Mouse (Mus musculus) left cerebral cortex, postnatal 25 days (tissue): Measurements from ENCODE around the gene Cdkn2aip. TPM values are rescaled to one million over a fixed set of nuclear protein-coding genes. Genes with fewer than 3 reads are reported as not detected.

Experiments used
- DNase-seq, 2 experiments: peaks; one replicate each; pipeline ENCODE4 v3.0.0; 2022; ENCODE audit warnings: low spot score in 2 of 2, mixed read lengths in 1 of 2
- intact Hi-C: fragments of 180-260 bp; cut with DNase I; formaldehyde crosslinking; loops from one replicate; pipeline ENCODE4 v1.15.1; 2025
- total RNA-seq, 2 experiments: library from RNA; stranded (reverse); gene quantifications; 2 replicates each; pipeline ENCODE4 v1.2.3; 2021

The Cdkn2aip gene
- 10 to 100 TPM; 16.8 to 17.4 TPM for total RNA-seq

- intact Hi-C loops = loop anchor here (1.0 kb wide), 1 partner anchor 39 kb away; the partner anchor contains the start of gene Ing2
- peak; percentile 93 to 94 for DNase-seq
Measured at GRCm38 (mm10) chr8:47713761-47714745, at the start of gene Cdkn2aip. TSS of gene Cdkn2aip (minus strand) at chr8:47713932.

GRCm38 (mm10) chr8:47763194-47763593, 49.5 kb upstream of the Cdkn2aip start:
- intact Hi-C loops = no loop called here
- DNase-seq = no peak

GRCm38 (mm10) chr8:47760685-47761084, 47.0 kb upstream of the Cdkn2aip start:
- intact Hi-C loops = no loop called here
- no peak for DNase-seq

GRCm38 (mm10) chr8:47760186-47760585, 46.5 kb upstream of the Cdkn2aip start:
- intact Hi-C loops = no loop called here
- no peak for DNase-seq

GRCm38 (mm10) chr8:47753121-47753520, 39.4 kb upstream of the Cdkn2aip start:
- no peak for DNase-seq
- intact Hi-C loops = no loop called here

- DNase-seq = peak in 1 of 2 experiments; percentile 16
- intact Hi-C loops = no loop called here
Measured at GRCm38 (mm10) chr8:47750096-47750495, 36.4 kb upstream of the Cdkn2aip start.

- intact Hi-C loops = no loop called here
- DNase-seq = no peak
Measured at GRCm38 (mm10) chr8:47749491-47749890, 35.8 kb upstream of the Cdkn2aip start.

- intact Hi-C loops = no loop called here
- no peak for DNase-seq
Measured at GRCm38 (mm10) chr8:47746304-47746703, 32.6 kb upstream of the Cdkn2aip start.

GRCm38 (mm10) chr8:47745848-47746247, 32.1 kb upstream of the Cdkn2aip start:
- no peak for DNase-seq
- intact Hi-C loops = no loop called here

GRCm38 (mm10) chr8:47744803-47745202, 31.1 kb upstream of the Cdkn2aip start:
- peak in 1 of 2 experiments; percentile 17 for DNase-seq
- intact Hi-C loops = loop anchor here (5.0 kb wide), 1 partner anchor 82 kb away; no protein-coding TSS in a partner anchor

GRCm38 (mm10) chr8:47743419-47743818, 29.7 kb upstream of the Cdkn2aip start:
- intact Hi-C loops = loop anchor here (2.0 to 5.0 kb wide), 3 partner anchors 84 to 273 kb away; no protein-coding TSS in a partner anchor
- DNase-seq = peak; percentile 91 to 96

- DNase-seq = no peak
Measured at GRCm38 (mm10) chr8:47742992-47743391, 29.3 kb upstream of the Cdkn2aip start.

GRCm38 (mm10) chr8:47742372-47742771, 28.6 kb upstream of the Cdkn2aip start:
- DNase-seq = no peak
- intact Hi-C loops = loop anchor here (2.0 to 5.0 kb wide), 3 partner anchors 85 to 274 kb away; no protein-coding TSS in a partner anchor

More at GRCm38 (mm10) chr8:47742992-47743391, 29.3 kb upstream of the Cdkn2aip start:
- intact Hi-C loops = loop anchor here (2.0 to 5.0 kb wide), 3 partner anchors 84 to 274 kb away; no protein-coding TSS in a partner anchor

GRCm38 (mm10) chr8:47737120-47737519, 23.4 kb upstream of the Cdkn2aip start:
- DNase-seq = no peak
- intact Hi-C loops = no loop called here

- intact Hi-C loops = no loop called here
Measured at GRCm38 (mm10) chr8:47729324-47729723, 15.6 kb upstream of the Cdkn2aip start.

GRCm38 (mm10) chr8:47726945-47727344, 13.2 kb upstream of the Cdkn2aip start:
- intact Hi-C loops = no loop called here
- DNase-seq = no peak

More at GRCm38 (mm10) chr8:47729324-47729723, 15.6 kb upstream of the Cdkn2aip start:
- DNase-seq = no peak

- DNase-seq = peak in 1 of 2 experiments; percentile 60
- intact Hi-C loops = no loop called here
Measured at GRCm38 (mm10) chr8:47721609-47722008, 7.9 kb upstream of the Cdkn2aip start.

GRCm38 (mm10) chr8:47718641-47719040, 4.9 kb upstream of the Cdkn2aip start:
- intact Hi-C loops = no loop called here
- DNase-seq = no peak

GRCm38 (mm10) chr8:47713171-47713663, 515 bp downstream of the Cdkn2aip start:
- intact Hi-C loops = no loop called here
- no peak for DNase-seq

- no peak for DNase-seq
- intact Hi-C loops = no loop called here
Measured at GRCm38 (mm10) chr8:47708106-47708505, 5.6 kb downstream of the Cdkn2aip start.
